Mouse (Mus musculus) gastrocnemius, postnatal 25 days (tissue): Measurements from ENCODE around the gene Mettl23. TPM values are rescaled to one million over a fixed set of nuclear protein-coding genes. Genes with fewer than 3 reads are reported as not detected.
"Not testable (repeated sequence)": the region's sequence is repeated elsewhere in the genome, so short reads cannot be mapped to it uniquely, and the experiment has no call there.

Experiments used
- DNase-seq: peaks from one replicate; pipeline ENCODE4 v3.0.0; 2022
- total RNA-seq, 2 experiments: library from RNA; stranded (reverse); gene quantifications; 1 replicate in 1 of 2; 2 replicates in 1 of 2; pipeline ENCODE4 v1.2.3; 2021

The Mettl23 gene
- total RNA-seq, 2 experiments from 2014 or later, result 33.1 to 36.7 TPM

DNA sequence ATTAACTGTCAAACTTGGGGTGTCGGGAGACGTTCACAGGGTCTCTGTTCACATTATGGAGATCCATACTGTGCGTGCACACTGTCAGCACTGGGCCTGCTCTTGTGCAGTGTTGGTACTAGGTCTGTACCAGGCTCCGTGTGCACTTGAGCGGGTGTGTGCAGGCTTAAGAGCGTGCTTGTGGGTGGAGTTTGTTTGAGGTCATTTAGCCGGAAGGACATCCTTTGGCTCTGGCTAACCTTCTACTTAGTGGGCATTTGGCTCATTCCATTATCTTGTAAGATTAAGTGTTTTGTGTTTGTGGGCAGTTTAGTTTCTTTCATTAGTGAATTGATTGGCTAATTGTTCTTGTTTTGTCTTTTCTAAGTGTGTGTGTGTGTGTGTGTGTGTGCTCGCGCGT is 39.4 kb downstream of the Mettl23 start:
- no peak for DNase-seq

DNA sequence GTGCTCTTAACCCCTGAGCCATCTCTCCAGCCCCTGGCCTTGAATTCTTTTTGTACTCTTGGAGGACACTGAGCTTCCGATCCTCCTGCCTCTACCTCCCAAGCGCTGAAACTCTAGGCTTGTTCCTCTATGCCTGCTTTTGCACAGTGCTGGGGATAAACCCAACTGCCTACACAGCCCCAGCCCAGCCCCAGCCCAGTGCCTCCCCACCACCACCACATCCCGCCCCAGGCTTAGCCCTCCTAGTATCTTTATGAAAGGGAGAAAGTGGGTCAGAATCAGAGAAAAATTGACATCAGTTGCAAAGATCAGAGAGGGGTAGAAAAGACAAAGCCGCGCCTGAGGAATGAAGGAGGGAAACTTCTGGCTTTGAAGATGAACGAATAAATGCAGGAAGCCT is 41.0 kb downstream of the Mettl23 start:
- no peak for DNase-seq

DNA sequence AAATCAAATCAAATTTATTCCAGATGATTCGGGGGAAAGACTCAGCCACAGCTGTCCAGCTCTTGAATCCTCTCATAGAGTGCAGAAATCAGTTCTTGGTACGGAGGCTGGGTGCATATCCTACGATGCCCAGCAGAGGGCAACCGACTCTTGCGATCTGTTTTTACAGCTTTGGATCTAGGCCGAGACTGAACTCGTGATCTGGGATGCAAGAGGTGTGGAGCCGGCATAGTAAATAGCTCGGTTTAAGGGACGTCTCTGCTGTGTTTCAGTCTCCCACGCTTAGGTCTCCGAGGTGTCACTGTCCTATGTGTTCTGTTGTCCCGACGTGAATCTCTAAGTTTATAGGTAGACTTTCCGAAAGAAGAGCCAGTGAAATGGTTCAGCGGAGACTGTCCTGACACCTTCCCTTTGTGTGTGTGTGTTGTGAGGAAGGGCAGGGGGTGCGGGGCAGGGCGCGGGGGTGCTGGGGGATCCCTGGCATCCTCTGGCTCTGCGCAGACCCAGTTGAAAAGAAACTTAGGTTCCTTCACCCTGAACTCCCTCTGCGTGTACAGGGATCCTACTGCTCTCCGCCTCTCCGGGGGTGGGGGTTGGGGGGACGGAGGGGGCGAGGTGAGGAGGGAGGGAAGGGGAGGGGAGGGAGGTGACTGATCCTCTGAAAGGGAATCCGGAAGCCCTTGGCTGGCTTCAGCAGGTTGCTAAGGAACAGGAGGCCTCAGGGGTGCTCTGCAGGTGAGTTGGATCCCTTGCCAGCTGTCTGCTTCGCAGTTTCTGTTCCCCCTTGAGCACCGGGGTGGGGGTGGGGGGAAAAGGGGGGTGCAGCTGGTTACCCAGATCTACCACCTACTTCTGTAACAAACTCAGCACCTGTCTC is 42.4 kb downstream of the Mettl23 start:
- DNase-seq, result peak; percentile 65

DNA sequence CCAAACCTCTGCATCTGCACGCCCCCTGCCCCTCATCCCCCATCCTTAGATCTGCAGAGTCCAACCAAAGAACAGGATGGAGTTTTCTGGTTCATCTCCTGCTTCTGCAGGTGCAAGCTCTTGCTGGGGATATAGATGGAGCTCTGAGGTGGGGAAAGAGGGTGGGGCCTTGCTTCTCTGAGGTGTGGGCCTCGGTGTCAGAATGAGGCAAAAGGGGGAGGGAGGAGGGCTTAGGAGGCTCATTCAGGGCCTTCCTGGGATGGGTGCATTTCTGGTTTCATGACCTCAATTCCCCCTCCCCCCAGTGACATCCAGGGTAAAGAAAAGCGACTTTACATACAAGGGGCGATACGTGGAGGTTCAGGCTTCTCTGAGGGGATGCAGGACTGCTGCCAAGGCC is 44.1 kb downstream of the Mettl23 start:
- no peak for DNase-seq

DNA sequence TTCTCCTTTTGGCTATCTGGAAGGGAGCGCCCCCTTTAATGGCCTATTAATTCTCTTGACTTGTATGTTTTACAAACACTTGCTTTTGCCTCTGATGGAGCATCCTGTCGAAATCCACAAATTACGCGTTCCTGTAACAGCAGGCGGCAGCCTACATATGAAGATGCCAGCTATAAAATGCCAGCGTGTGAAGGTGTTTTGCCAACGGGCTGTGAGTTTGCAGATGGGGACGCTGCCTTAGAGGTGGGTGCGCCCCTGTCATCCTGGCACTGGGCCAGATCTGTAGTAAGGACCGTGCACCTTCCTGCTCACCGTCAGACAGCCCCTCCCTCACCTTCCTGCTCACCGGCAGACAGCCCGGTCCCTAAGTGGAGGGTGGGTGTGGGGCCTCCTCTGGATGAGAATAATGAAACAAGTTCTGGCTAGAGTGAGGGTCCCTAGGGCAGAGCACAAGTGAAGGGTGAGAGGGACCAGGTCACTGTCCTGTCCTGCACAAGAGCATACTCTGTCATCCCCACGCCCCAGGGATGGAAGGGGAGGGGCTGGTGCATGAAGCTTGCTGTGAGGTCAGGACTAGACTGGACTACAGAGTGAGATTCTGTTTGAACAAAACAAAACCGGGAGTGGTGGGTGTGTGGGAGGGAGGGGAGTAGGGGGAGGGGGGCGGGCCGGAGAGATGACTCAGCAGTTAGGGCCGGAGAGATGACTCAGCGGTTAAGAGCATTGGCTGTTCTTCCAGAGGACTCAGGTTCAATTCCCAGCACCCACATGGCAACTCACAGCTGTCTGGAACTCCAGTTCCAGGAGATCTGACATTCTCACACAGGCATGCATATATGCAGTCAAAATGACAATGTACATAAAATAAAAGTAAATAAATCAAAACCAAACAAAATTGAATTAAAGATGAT is 50.7 kb downstream of the Mettl23 start:
- no peak for DNase-seq

DNA sequence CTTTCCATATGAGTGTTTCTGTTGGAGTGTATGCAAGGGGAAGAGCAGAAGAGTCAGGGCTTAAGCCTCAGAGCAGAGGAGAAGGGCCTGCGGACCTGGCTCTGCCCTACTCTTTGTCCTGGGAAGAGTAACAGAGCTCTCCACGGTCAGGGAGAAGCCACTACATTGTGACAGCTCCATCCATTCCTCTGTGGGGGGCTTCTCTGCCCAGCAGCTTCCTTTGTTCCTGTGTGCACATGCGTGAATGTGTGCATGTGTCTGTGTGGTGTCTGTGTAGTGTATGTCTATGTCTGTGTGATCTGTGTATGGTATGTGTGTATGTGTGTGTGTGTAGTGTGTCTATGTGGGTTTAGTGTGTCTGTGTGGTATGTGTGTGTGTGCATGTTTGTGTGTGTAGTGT is 52.3 kb downstream of the Mettl23 start:
- DNase-seq, result no peak

DNA sequence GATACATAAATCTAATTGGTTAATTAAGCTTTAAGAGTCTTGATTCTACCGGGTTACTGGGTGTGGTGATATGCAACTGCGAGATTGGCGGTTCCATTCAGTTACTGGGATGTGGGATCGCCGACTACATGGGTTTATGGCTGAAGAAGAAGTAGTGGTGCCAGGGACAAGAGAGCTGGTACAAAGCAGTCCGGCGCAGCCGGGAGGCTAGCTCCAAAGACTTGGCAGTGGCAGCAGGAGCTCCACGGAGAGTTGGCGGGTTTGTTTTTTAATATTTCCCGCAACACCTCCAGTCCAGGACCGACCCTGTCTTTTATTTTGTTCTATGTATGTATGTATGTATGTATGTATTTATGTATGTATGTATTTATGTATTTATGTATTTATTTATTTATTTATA is 56.2 kb downstream of the Mettl23 start:
- no peak for DNase-seq

DNA sequence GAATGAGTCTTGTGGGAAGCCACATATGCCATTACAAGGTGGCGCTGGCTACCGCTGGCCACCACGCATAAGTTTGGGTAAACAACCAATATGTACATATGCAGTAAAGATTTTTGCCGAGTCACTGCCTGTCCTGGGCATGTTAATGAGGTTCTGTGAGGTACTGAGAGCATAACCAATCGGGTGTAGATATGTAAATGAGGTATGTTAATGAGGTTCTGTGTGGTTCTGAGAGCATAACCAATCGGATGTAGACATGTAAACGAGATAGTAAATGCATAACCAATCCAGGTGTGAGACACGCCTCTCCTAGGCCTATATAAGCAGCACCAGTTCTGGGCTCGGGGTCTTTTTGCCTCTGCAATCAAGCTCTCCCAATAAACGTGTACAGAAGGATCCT is 59.5 kb downstream of the Mettl23 start:
- DNase-seq, result not testable (repeated sequence)

Other genes starting within 250 kb of the Mettl23 start
- 1 to 10 TPM; 6.3 to 7.5 TPM for gene Rhbdf2, start 216.3 kb upstream of the Mettl23 start, total RNA-seq
- gene Prcd, start 189.7 kb upstream of the Mettl23 start, total RNA-seq, result under 1 TPM in 1 of 2 experiments, not detected in 1; 0.35 TPM
- 10 to 100 TPM in 1 of 2 experiments, 1 to 10 TPM in 1; 7.5 to 14.7 TPM for gene Cygb, start 189.0 kb upstream of the Mettl23 start, total RNA-seq
- not detected for gene St6galnac1, start 67.8 kb upstream of the Mettl23 start, total RNA-seq
- 10 to 100 TPM; 13.2 to 14.7 TPM for gene Mxra7, start 15.2 kb upstream of the Mettl23 start, total RNA-seq
- 10 to 100 TPM; 20.6 to 22.1 TPM for gene Jmjd6, start 171 bp downstream of the Mettl23 start, total RNA-seq
- 10 to 100 TPM; 21.3 to 23.5 TPM for gene Mfsd11, start 9.2 kb downstream of the Mettl23 start, total RNA-seq
- 10 to 100 TPM; 61.7 to 65.2 TPM for gene Srsf2, start 9.8 kb downstream of the Mettl23 start, total RNA-seq
- under 1 TPM in 1 of 2 experiments, not detected in 1; 0.13 TPM for gene Mgat5b, start 75.6 kb downstream of the Mettl23 start, total RNA-seq